Mouse (Mus musculus): ENCODE data around the gene Cited2.

The Cited2 gene

DNA sequence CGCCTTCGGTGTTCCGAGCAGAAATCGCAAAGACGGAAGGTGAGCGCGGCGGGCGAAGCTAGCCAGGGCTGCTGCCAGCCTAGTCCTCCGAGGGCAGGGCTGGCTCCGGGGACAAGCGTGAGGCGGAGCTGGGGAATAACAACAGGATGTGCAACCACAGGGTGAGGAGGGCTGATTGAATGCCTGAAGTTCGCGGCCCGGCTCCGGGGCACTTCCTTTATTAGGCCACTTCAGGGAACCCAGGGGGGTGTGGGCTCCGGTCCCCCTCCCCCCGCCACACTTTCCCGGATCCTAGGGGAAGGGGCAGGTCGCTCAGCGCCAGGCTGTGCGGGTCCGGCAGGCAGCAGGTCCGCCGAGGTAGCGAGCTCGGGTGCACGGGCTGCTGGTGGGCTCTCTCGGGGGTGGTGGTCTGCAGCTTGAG is 413 bp downstream of the Cited2 start:
- in situ Hi-C loops (cut with MboI; ENCODE audit: low sequenced_read_pairs): no loop called here

DNA sequence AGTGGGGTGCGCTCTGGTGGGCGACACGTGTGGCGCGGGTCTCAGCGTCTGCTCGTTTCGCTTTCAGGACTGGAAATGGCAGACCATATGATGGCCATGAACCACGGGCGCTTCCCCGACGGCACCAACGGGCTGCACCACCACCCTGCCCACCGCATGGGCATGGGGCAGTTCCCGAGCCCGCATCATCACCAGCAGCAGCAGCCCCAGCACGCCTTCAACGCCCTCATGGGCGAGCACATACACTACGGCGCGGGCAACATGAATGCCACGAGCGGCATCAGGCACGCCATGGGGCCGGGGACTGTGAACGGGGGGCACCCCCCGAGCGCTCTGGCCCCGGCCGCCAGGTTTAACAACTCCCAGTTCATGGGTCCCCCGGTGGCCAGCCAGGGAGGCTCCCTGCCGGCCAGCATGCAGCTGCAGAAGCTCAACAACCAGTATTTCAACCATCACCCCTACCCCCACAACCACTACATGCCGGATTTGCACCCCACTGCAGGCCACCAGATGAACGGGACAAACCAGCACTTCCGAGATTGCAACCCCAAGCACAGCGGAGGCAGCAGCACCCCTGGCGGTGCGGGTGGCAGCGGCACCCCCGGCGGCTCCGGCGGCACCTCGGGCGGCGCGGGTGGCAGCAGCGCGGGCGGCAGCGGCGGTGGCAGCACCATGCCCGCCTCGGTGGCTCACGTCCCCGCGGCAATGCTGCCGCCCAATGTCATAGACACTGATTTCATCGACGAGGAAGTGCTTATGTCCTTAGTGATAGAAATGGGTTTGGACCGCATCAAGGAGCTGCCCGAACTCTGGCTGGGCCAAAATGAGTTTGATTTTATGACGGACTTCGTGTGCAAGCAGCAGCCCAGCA is 1.1 kb downstream of the Cited2 start:
- in situ Hi-C loops (cut with MboI; ENCODE audit: low sequenced_read_pairs): no loop called here

DNA sequence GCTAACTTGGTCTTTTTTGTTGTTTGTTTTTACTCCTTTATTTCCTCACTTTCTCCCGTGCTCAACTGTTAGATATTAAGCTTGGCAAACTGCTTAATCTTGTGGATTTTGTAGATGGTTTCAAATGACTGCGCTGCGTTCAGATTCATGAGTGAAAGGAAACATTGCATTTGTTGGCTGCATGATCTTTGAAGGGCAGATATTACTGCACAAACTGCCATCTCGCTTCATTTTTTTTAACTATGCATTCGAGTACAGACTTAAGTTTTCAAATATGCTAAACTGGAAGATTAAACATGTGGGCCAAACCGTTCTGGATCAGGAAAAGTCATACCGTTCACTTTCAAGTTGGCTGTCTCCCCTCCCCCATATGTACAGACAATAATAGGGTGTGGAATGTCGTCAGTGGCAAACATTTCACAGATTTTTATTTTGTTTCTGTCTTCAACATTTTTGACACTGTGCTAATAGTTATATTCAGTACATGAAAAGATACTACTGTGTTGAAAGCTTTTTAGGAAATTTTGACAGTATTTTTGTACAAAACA is 2.1 kb downstream of the Cited2 start:
- in situ Hi-C loops (cut with MboI; ENCODE audit: low sequenced_read_pairs): no loop called here

DNA sequence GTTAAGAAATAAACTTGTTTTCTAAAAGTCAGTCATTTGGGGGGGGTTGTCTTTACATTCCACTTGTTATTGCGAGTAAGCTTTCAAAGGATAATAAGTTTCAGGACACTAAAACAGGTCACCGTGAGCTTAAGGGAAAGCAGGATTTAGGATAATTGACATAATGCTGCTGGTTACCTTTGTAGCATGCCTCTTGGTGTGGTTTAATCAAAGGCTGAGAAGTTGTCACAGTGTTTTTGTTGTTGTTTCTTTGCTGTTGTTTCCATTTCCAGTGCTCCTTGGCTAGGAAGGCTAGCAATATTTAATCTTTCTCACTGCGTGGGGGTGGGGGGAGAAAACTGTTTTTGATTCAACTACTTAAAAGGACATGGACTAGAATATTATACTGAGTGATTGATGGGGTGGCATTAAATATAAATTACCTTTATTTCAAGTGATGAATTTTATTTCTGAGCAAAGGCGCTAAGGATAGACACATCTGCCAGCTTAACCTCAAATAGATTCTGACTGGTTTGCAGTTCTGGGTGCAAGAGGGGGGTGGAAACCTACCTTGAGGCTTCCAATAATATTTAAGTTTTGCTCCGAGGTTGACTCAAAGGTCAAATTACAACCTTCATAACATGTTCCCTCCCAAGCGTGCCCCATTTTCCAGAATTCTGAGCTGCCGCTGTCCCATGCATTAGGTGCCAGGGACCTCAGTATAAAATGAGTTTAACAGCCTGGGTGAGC is 2.8 kb downstream of the Cited2 start:
- in situ Hi-C loops (cut with MboI; ENCODE audit: low sequenced_read_pairs): no loop called here

DNA sequence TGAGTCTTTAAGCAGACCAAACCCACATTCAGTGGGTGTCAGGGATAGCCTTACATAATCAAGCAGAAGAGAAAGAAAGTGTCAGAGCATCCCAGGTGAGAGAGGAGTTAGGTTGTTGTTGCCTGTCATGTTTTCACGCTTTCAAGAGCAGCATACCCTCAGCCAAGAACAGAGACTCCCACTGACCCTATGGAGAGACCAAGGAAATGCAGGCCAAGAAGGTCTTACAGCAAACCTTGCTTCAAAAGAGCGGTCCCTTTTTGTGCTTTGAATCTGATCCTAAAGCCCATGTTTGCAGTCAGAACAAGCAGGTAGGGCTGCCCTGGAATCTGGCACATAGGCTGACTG is 3.3 kb downstream of the Cited2 start:
- in situ Hi-C loops (cut with MboI; ENCODE audit: low sequenced_read_pairs): no loop called here

DNA sequence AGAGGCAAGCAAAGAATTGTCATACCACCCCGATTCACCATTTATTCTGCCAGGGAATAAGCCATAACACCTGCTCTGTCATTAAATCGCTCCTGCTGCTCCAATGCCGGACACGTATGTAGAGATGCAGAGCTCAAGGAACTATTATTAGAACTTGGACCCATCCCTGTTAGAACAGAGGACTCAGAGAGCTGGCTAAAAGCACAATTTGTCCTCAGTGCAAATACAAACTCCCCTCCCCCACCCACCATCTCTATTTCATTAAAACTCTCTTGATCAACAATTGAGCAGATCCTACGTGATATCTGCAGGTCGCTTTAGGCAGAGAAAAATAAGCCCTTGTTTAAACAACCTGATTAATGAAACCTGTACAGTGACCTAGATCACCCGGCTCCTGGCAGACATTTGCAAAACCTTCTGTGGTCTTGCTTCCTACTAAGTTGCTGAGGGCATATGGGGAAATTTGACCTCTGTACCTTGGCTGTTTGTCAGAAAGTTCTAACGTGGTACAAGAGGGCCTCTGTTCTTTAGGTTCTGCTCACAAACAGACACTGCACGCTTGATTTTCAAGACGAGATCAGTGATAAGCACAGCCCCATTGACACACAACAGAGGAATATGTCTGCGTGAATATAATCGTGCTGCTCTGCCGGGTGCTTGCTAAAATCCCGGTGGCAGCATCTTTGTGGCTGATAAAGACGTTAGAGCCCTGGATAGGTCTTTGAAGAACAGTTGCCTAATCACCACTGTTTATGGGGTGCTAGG is 4.3 kb downstream of the Cited2 start:
- in situ Hi-C loops (cut with MboI; ENCODE audit: low sequenced_read_pairs): no loop called here

DNA sequence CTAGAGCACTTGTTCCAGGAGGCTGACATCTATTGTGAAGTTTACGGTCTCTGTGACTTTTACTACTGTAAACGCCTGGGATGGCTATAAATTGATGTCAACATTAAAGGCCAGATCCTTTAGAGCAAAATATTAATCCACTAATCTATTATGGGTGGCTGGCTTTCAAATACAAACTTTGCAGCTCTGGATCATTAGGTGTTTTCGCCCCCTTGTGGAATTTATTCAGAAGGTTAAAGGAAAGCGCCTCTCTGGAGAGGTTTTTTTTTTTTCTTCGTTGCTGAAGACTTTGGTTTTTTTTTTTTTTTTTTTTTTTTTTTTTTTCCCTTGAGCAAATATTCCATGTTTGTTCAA is 4.9 kb downstream of the Cited2 start:
- in situ Hi-C loops (cut with MboI; ENCODE audit: low sequenced_read_pairs): no loop called here

DNA sequence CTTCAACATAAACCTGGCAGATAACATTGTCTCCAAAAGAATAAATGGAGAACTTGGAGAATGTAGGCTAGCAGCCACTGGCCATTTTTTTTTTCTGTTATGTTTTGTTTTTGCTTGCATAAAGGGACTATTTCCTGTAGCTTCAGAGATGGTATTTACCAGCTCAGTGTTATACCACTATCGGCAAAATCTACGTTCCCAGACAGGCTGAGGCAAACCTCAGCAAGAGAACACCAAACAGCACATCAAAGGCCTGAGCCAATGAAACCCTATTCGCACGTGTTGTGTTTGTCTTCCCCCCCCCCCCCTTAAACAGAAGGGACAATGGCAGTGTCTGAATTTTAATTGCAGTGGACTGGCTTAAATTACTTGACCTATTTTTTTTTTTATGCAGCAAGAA is 5.7 kb downstream of the Cited2 start:
- in situ Hi-C loops (cut with MboI; ENCODE audit: low sequenced_read_pairs): no loop called here

DNA sequence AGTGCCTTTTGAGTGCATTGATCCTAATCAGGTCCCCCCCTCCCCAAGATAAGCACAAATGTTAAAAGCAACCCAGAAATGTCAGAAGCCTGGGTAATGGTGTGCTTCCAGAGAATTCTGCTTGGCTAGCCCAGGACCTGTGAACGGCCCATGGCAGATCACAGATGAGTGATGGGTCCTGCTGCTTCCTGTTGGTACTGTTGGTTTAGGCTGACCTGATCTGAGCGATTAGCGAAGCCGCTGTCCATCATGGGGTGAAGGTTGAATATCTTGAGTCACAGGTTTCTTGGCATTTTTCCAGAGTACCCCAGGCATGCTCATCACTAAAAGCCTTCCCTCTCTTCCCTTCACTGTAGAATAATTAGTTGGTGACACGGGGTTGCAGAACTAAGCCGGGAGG is 6.5 kb downstream of the Cited2 start:
- in situ Hi-C loops (cut with MboI; ENCODE audit: low sequenced_read_pairs): no loop called here

DNA sequence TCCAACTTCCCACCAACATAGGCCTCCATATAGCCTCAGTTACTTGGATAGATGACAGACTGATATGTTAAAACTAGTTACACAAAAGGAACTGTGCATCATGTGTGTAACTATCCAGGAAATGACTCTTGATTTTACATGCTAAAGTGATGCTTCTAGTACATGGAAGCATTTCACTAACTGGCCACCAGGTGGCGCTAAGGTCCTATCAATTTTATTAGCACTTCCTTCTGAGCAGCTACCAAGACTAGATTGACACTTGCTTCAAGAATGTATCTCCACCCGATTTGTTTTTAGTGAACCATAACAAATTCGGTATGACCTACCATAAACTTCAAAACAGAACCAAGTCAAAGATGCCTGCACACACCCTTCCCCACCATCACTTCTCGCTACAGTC is 10.0 kb downstream of the Cited2 start:
- in situ Hi-C loops (cut with MboI; ENCODE audit: low sequenced_read_pairs): no loop called here

DNA sequence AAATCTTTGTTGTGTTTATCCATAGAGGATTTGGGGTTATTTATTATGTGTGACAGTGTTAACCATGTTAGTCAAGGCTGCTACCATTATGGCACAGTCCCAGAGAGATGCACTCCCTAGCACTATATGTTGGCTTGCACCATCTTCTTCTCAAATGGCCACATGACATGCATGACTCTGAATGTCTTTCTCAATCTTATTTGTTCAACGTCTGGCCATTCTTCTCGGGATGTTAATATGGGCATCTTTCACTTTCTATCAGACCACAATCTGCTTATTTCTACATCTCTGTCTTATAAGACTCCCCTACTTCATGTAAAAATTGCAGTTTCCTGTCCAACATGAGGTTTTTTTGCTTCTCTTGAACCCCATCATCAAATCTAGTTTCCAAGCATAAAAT is 19.6 kb downstream of the Cited2 start:
- in situ Hi-C loops (cut with MboI; ENCODE audit: low sequenced_read_pairs): loop anchor here (5.0 kb wide), 1 partner anchor 125 kb away; no protein-coding TSS in a partner anchor

DNA sequence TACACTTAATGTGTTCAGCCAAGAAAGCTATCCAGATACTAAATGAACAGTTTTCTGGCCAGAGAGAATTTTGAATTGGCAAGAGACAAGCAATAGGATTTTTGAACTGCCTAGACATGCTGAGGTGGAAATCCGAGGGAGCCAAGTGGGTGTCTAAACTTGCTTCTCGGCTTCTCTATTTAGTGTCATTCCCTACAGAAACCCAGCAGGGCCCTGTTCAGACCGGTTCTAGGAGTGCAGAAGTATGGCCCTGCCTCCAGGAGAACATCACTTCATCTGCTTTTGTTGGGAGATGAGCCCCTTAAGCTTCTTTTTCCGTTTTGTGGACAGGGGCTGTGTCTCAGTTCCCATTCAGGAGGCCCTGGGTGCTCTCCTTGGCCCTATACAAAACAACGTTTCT is 29.5 kb downstream of the Cited2 start:
- in situ Hi-C loops (cut with MboI; ENCODE audit: low sequenced_read_pairs): no loop called here

DNA sequence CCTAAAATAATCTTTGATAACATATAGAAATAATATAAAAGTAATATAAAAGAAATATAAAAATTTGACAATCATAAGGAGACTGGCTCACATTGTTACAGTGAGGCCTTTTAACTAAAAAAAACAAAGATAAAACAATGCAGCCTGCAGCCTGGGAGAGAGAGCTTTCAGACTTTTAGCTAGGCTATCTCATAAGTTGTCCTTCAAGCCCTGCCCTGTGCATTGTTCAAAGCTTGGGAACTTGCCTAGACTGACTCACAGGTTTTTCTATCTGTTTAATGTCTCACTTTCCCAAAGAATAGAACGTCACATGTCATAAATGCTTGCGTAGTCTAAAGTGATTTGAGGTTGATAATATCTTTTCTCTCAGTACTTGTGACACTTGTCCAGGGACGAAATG is 36.8 kb downstream of the Cited2 start:
- in situ Hi-C loops (cut with MboI; ENCODE audit: low sequenced_read_pairs): no loop called here

DNA sequence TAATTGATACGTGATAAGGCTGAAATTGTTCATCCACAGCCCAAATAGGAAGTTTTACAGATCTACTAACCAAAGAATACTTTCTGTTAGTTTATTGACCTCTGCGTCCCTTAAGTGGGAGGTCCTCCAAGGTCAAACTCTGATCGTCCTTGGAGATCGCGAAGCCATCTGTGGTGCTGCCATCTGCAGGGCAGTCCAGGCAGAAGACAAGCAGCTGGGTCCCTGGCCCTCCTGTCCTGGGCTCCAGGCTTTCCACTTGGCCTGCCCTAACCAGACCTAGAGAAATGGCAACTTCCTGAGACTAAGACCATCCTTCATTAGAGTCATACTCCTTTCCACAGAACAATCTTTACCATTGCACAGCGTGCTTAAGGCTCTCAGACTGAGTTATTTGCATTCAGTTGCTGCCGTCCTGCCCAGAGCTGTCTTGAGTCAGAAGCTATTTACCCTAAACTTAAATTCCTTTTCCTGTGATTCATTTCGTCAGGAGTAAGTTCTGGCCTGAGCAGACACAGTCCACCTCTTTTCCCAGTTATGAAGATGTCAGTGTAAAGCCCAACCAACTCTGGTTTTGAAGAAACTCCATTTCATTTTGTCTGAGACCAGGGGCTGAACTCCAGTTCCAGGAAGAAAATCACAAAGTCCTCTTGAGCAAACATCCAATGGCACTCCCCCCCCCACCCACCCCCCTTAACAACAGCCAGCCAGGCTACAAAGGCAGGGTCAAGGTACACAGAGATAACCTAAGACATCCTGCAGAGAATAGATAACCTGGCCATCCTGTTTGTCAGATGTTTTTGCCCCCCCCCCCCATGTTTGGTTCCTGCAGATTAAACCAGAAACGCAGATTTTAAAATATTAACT is 38.0 kb downstream of the Cited2 start:
- in situ Hi-C loops (cut with MboI; ENCODE audit: low sequenced_read_pairs): no loop called here

DNA sequence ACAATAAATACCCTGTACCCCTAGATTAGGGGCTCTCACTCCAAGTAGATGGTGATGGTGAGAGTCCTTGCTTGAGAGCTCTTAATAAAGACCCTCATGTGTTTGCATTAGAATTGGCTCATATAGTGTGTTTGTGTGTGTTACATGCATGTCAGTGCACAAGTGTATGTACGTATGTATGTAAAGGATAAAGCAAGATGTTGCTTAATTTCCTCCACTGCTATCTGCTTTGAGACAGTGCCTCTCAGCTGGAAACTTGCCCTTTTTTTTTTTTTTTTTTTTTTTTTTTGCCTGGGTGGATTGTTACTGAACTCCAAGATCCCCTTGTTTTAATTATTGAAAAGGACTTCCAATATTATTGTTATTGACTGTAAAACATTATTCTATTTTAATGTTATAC is 38.6 kb downstream of the Cited2 start:
- in situ Hi-C loops (cut with MboI; ENCODE audit: low sequenced_read_pairs): no loop called here

DNA sequence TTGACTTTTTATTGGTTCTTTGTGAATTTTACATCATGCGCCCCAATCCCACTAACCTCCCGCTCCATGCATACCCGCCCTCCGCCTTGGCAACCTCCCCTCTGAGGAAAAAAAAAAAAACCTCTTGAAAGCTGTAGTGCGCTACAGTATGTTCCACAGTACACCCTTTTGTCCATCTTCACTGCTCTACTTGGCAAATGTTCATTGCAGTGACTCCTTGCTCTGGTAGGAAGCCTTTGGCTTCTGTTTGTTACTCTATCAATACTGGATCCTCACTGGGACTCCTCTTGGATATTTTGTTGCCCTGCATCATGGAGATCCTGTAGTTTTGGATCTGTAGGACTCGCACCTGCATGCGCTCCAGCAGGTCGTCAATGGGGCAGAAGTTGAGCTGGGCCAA is 39.9 kb downstream of the Cited2 start:
- in situ Hi-C loops (cut with MboI; ENCODE audit: low sequenced_read_pairs): no loop called here

DNA sequence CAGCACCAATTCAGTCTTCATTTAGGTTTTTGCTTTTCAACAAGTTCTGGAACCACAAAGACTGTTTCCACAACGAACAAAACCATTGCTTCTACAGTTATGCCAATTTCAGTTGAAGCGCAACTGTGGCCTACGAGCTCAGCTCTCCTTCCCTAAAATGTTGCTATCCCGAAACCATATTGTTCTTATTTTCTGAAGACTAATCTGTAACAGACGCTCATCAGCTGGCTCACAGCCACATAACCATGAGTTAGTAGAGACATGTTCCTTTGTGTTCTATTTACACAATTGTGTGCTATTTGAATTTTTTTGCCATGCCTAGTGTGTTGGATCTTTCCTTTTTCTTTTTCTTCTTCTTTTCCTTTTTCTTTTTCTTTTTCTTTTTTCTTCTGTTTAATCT is 46.8 kb downstream of the Cited2 start:
- in situ Hi-C loops (cut with MboI; ENCODE audit: low sequenced_read_pairs): no loop called here

DNA sequence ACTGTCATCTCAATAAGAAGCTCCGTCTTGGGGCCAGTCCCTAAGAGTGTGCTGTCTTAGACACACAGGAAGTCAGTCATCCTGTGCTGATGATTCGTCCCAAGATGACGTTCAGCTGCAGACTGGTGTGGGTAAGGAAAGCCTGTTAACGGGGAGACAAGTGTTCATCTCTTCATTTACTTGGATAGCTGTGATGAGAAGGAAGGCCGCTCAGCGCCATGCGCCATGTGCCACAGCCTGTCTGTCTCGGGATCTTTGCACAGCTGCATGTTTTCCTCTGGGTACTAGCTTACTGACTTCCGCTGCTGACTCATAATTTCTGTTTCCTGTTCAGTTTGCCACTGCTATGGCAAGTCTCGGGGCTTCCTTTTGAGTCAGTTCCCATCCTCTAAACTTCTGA is 49.3 kb downstream of the Cited2 start:
- in situ Hi-C loops (cut with MboI; ENCODE audit: low sequenced_read_pairs): no loop called here

DNA sequence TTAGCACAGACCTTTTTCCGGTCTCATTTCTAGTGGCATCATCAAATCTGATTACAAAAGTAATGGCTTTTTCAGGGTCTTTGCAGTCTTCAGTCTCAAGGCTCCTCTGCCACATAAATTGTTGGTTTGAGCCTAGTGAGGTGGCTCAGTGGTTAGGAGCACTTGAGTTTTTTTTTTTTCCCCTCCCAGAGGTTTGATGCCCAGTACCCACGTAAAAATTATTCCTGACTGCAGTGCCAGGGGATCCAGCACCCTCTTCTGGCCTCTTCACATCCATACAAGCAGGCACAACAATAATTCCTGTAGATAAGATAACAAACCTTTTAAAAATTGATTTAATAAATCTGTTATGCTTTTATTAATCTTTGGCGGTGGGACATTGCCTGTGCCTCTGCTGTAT is 51.3 kb downstream of the Cited2 start:
- in situ Hi-C loops (cut with MboI; ENCODE audit: low sequenced_read_pairs): no loop called here

DNA sequence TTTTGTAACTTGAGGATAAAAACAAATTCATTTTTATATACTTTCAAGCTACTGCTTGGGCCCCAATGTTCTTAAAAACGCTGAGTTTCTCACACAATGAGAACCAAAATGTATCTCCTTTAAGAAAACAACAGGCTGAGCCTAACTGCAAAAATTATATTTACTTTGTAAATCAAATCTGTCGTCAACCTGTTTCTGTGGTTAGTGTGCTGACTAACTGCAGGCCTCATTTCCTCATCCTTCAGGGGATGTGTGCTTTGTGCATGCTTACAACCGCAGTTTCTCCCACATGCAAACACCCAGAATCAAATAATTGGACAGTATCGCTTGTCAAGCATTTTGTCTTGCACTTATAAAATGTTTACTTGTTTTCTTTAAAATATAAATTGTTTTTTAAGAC is 52.1 kb downstream of the Cited2 start:
- in situ Hi-C loops (cut with MboI; ENCODE audit: low sequenced_read_pairs): no loop called here
